Mouse (Mus musculus): ENCODE measurements around the gene Tmem120b. TPM values are rescaled to one million over a fixed set of nuclear protein-coding genes. Genes with fewer than 3 reads are reported as not detected.

Gene Tmem120b
- total and polyA plus RNA-seq, 3 experiments, result 4.8 to 8.0 (median 6.2) TPM

- Histone ChIP-seq H3K36me3 (replicated peaks in 1 of 2; ENCODE audit: control insufficient read depth in 1 of 2, insufficient read depth in 1 of 2, low read length in 1 of 2) (peaks cover 15 to 42% of the 10 kb centered on the region in 2 experiments), H3K27me3 (replicated peaks) (no peaks in the 10 kb centered on the region), H3K4me2 (ENCODE audit: insufficient read depth, low read depth, poor library complexity, severe bottlenecking) (no peak overlapping the region), H3K4me1 (ENCODE audit: control insufficient read depth in 1 of 2, insufficient read depth in 2 of 2) (peaks cover 2 to 17% of the 10 kb centered on the region in 2 experiments), H3K9ac (ENCODE audit: insufficient read depth, low read depth) (no peak overlapping the region), H3K4me3 (replicated peaks in 1 of 3; ENCODE audit: low read depth in 2 of 3, low read length in 2 of 3, poor library complexity in 1 of 3) (no peak overlapping the region), H3K9me3 (replicated peaks; ENCODE audit: low read length) (peaks cover 2% of the 10 kb centered on the region), H3K27ac (ENCODE audit: insufficient read depth, low read depth) (no peak overlapping the region), H3K79me2 (replicated peaks; ENCODE audit: control insufficient read depth, extremely low read depth, insufficient read depth, poor library complexity, severe bottlenecking) (no peaks in the 10 kb centered on the region)
- in situ Hi-C loops (cut with MboI; ENCODE audit: low pct_ligation_motif_present, low pct_unique_long_range_greater_than_20kb, low sequenced_read_pairs) (no loop called here), dilution Hi-C loops (cut with MboI; ENCODE audit: extremely low pct_ligation_motif_present, extremely low pct_unique_long_range_greater_than_20kb, low sequenced_read_pairs) (no loop called here)
- DNase-seq (ENCODE audit: extremely low read depth), result no peak
- no peak for TF ChIP-seq USF2 (conservative IDR thresholded peaks at IDR 0.05; ENCODE audit: low read depth, low read length)
- TF ChIP-seq BHLHE40 (IDR thresholded peaks at IDR 0.05; ENCODE audit: low read depth, low read length), result no peak
- no peak for TF ChIP-seq ZNF384 (IDR thresholded peaks at IDR 0.05; ENCODE audit: low read depth, low read length)
- no peak for TF ChIP-seq ELF1 (IDR thresholded peaks at IDR 0.05; ENCODE audit: low read depth, low read length)
- no peak for TF ChIP-seq MYC (IDR thresholded peaks at IDR 0.05; ENCODE audit: low read depth, low read length)
- TF ChIP-seq IRF4 (IDR thresholded peaks at IDR 0.05; ENCODE audit: low read depth, low read length), result no peak
- peak in 1 of 2 experiments; percentile 3; a peak in 1 of 4 replicates for TF ChIP-seq CTCF (conservative IDR thresholded peaks at IDR 0.05 in 1 of 2, IDR thresholded peaks at IDR 0.05 in 1 of 2; ENCODE audit: low read depth in 2 of 2, low read length in 2 of 2)
Observed at GRCm38 (mm10) chr5:123031312-123031711, 36.9 kb upstream of the Tmem120b start.

- Histone ChIP-seq H3K9me3 (replicated peaks; ENCODE audit: low read length) (peaks cover 2% of the 10 kb centered on the region), H3K4me1 (ENCODE audit: control insufficient read depth in 1 of 2, insufficient read depth in 2 of 2) (peaks cover 0 to 4% of the 10 kb centered on the region in 2 experiments; a peak in 2 of 4 replicates), H3K27me3 (replicated peaks) (no peaks in the 10 kb centered on the region), H3K27ac (ENCODE audit: insufficient read depth, low read depth) (no peak overlapping the region), H3K36me3 (replicated peaks in 1 of 2; ENCODE audit: control insufficient read depth in 1 of 2, insufficient read depth in 1 of 2, low read length in 1 of 2) (peaks cover 15 to 29% of the 10 kb centered on the region in 2 experiments), H3K79me2 (replicated peaks; ENCODE audit: control insufficient read depth, extremely low read depth, insufficient read depth, poor library complexity, severe bottlenecking) (no peaks in the 10 kb centered on the region), H3K9ac (ENCODE audit: insufficient read depth, low read depth) (no peak overlapping the region), H3K4me3 (replicated peaks in 1 of 3; ENCODE audit: low read depth in 2 of 3, low read length in 2 of 3, poor library complexity in 1 of 3) (no peak overlapping the region), H3K4me2 (ENCODE audit: insufficient read depth, low read depth, poor library complexity, severe bottlenecking) (no peak overlapping the region)
- dilution Hi-C loops (cut with MboI; ENCODE audit: extremely low pct_ligation_motif_present, extremely low pct_unique_long_range_greater_than_20kb, low sequenced_read_pairs) (no loop called here), in situ Hi-C loops (cut with MboI; ENCODE audit: low pct_ligation_motif_present, low pct_unique_long_range_greater_than_20kb, low sequenced_read_pairs) (no loop called here)
- no peak for DNase-seq (ENCODE audit: extremely low read depth)
- TF ChIP-seq MAX (IDR thresholded peaks at IDR 0.05; ENCODE audit: low read length) (no peak), MAFK (IDR thresholded peaks at IDR 0.05; ENCODE audit: insufficient replicate concordance, low read length) (no peak), ZC3H11A (IDR thresholded peaks at IDR 0.05; ENCODE audit: low read depth, low read length) (no peak), KAT2A (IDR thresholded peaks at IDR 0.05; ENCODE audit: insufficient replicate concordance, low read length) (no peak), IRF4 (IDR thresholded peaks at IDR 0.05; ENCODE audit: low read depth, low read length) (no peak), ETS1 (conservative IDR thresholded peaks at IDR 0.05; ENCODE audit: low read depth, low read length) (no peak), BHLHE40 (IDR thresholded peaks at IDR 0.05; ENCODE audit: low read depth, low read length) (no peak), NELFE (IDR thresholded peaks at IDR 0.05; ENCODE audit: low read depth, low read length) (no peak)
Observed at GRCm38 (mm10) chr5:123033646-123034160, 34.5 kb upstream of the Tmem120b start.

GRCm38 (mm10) chr5:123035089-123035488 lies 33.1 kb upstream of the Tmem120b start:
- Histone ChIP-seq H3K4me1 (ENCODE audit: control insufficient read depth in 1 of 2, insufficient read depth in 2 of 2) (peaks cover 0 to 10% of the 10 kb centered on the region in 2 experiments; a peak in 2 of 4 replicates), H3K36me3 (replicated peaks in 1 of 2; ENCODE audit: control insufficient read depth in 1 of 2, insufficient read depth in 1 of 2, low read length in 1 of 2) (peaks cover 3 to 16% of the 10 kb centered on the region in 2 experiments), H3K9ac (ENCODE audit: insufficient read depth, low read depth) (no peak overlapping the region), H3K79me2 (replicated peaks; ENCODE audit: control insufficient read depth, extremely low read depth, insufficient read depth, poor library complexity, severe bottlenecking) (no peaks in the 10 kb centered on the region), H3K4me2 (ENCODE audit: insufficient read depth, low read depth, poor library complexity, severe bottlenecking) (no peak overlapping the region), H3K4me3 (replicated peaks in 1 of 3; ENCODE audit: low read depth in 2 of 3, low read length in 2 of 3, poor library complexity in 1 of 3) (no peak overlapping the region), H3K27me3 (replicated peaks) (no peaks in the 10 kb centered on the region), H3K27ac (ENCODE audit: insufficient read depth, low read depth) (no peak overlapping the region), H3K9me3 (replicated peaks; ENCODE audit: low read length) (peaks cover 2% of the 10 kb centered on the region)
- no peak for DNase-seq (ENCODE audit: extremely low read depth)
- TF ChIP-seq TCF12 (IDR thresholded peaks at IDR 0.05; ENCODE audit: low read depth, low read length) (no peak), USF2 (conservative IDR thresholded peaks at IDR 0.05; ENCODE audit: low read depth, low read length) (no peak), POLR2AphosphoS2 (IDR thresholded peaks at IDR 0.05; ENCODE audit: low read depth, low read length) (no peak), CHD1 (IDR thresholded peaks at IDR 0.05; ENCODE audit: low read depth, low read length) (no peak), GABPA (IDR thresholded peaks at IDR 0.05; ENCODE audit: insufficient replicate concordance, low read depth, low read length) (no peak), E2F4 (IDR thresholded peaks at IDR 0.05; ENCODE audit: insufficient replicate concordance, low read depth, low read length) (no peak), PAX5 (IDR thresholded peaks at IDR 0.05; ENCODE audit: low read length) (no peak), NELFE (IDR thresholded peaks at IDR 0.05; ENCODE audit: low read depth, low read length) (no peak), TBP (conservative IDR thresholded peaks at IDR 0.05; ENCODE audit: low read depth, low read length) (no peak)
- in situ Hi-C loops (cut with MboI; ENCODE audit: low pct_ligation_motif_present, low pct_unique_long_range_greater_than_20kb, low sequenced_read_pairs), result loop anchor here (5.0 kb wide), 1 partner anchor 103 kb away; no protein-coding TSS in a partner anchor
- dilution Hi-C loops (cut with MboI; ENCODE audit: extremely low pct_ligation_motif_present, extremely low pct_unique_long_range_greater_than_20kb, low sequenced_read_pairs), result no loop called here

Measured in CH12.LX (cell line).